Mouse (Mus musculus): ENCODE results near the gene Rnf34. TPM values are rescaled to one million over a fixed set of nuclear protein-coding genes. Genes with fewer than 3 reads are reported as not detected.

The Rnf34 gene
- total RNA-seq, 2 experiments from 2014 or later = 22.8 to 28.5 TPM

GRCm38 (mm10) chr5:122872626-122873025, 22.8 kb downstream of the Rnf34 start:
- no peak for DNase-seq

- no peak for DNase-seq
Measured at GRCm38 (mm10) chr5:122873573-122873972, 23.7 kb downstream of the Rnf34 start.

- DNase-seq = no peak
Measured at GRCm38 (mm10) chr5:122874359-122874758, 24.5 kb downstream of the Rnf34 start.

GRCm38 (mm10) chr5:122876671-122877070, 26.8 kb downstream of the Rnf34 start:
- DNase-seq = no peak

- no peak for DNase-seq
Measured at GRCm38 (mm10) chr5:122880241-122880980, 30.6 kb downstream of the Rnf34 start.

- DNase-seq = peak; percentile 68 to 76
Measured at GRCm38 (mm10) chr5:122881313-122881712, 31.5 kb downstream of the Rnf34 start.

GRCm38 (mm10) chr5:122882256-122883050, 32.6 kb downstream of the Rnf34 start:
- no peak for DNase-seq

GRCm38 (mm10) chr5:122883237-122883636, 33.4 kb downstream of the Rnf34 start:
- no peak for DNase-seq

- DNase-seq = no peak
Measured at GRCm38 (mm10) chr5:122883652-122884235, 33.9 kb downstream of the Rnf34 start.

GRCm38 (mm10) chr5:122884594-122885348, 34.9 kb downstream of the Rnf34 start:
- peak; percentile 22 to 44 for DNase-seq

- DNase-seq = no peak
Measured at GRCm38 (mm10) chr5:122887033-122887432, 37.2 kb downstream of the Rnf34 start.

GRCm38 (mm10) chr5:122887926-122888611, 38.2 kb downstream of the Rnf34 start:
- no peak for DNase-seq

GRCm38 (mm10) chr5:122888612-122889214, 38.9 kb downstream of the Rnf34 start:
- no peak for DNase-seq

GRCm38 (mm10) chr5:122890396-122890795, 40.5 kb downstream of the Rnf34 start:
- no peak for DNase-seq

- no peak for DNase-seq
Measured at GRCm38 (mm10) chr5:122893270-122893669, 43.4 kb downstream of the Rnf34 start.

- peak; percentile 44 to 64 for DNase-seq
Measured at GRCm38 (mm10) chr5:122894007-122894637, 44.3 kb downstream of the Rnf34 start.

GRCm38 (mm10) chr5:122894821-122895220, 45.0 kb downstream of the Rnf34 start:
- no peak for DNase-seq

GRCm38 (mm10) chr5:122898153-122898552, 48.3 kb downstream of the Rnf34 start:
- no peak for DNase-seq

GRCm38 (mm10) chr5:122898963-122899776, 49.3 kb downstream of the Rnf34 start:
- peak; percentile 38 to 52 for DNase-seq
